Mouse (Mus musculus): ENCODE measurements at regions not wholly inside any gene's neighbourhood (a gene's known extent, or its start where the extent isn't known, plus 50 kb on each side); places are given as distances from the start of the nearest gene placed in this dataset.

GRCm38 (mm10) chr3:41436238-41436637 is 119.3 kb upstream of the Jade1 start:
- no peak for TF ChIP-seq POLR2A (IDR thresholded peaks at IDR 0.05; ENCODE audit: insufficient read depth, low read depth, low read length)
- no peak for TF ChIP-seq CTCF (IDR thresholded peaks at IDR 0.05)
- no peak for TF ChIP-seq EP300 (IDR thresholded peaks at IDR 0.05; ENCODE audit: insufficient read depth, low read depth, low read length)

Data from heart, adult 2 months (tissue).